Mouse (Mus musculus): Measurements from ENCODE around the gene Wasf3. TPM values are rescaled to one million over a fixed set of nuclear protein-coding genes. Genes with fewer than 3 reads are reported as not detected.
A peak's percentile ranks its signal among the peaks of the same experiment; 100 is the strongest.

Gene Wasf3
- total and polyA plus RNA-seq, 3 experiments: 0.31 to 0.74 (median 0.34) TPM

DNA sequence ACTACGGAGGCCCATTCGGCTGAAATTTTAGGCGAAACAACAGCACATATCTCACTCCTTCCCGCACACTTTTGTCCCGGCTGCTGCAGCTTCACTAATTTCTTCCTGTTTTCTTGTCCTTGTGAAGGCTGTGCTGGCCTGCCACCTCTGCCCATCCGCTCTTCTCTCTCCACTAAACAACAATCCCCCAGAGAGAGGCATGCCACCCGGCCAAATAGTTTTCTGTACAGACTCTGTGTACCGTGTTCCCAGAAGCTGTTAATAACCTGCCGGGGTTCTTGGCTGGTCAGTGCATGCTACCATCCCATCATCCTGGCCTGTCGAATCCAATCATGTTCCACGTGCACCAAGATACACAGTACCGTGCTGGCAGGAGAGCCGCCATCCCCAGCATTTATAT, 15.8 kb upstream of the Wasf3 start:
- DNase-seq: no peak
- intact Hi-C loops (cut with DNase I): no loop called here
- H3K27ac ChIP-seq: no peak overlapping the region
- 81% methylated on average over 13 of the region's 13 CpGs for WGBS
- no peak overlapping the region for H3K9ac ChIP-seq (ENCODE audit: low read depth, low read length)
- H3K79me2 ChIP-seq (replicated peaks; ENCODE audit: control insufficient read depth, insufficient read depth, low read length): no peaks in the 10 kb centered on the region
- no peaks in the 10 kb centered on the region for H3K36me3 ChIP-seq (ENCODE audit: control insufficient read depth, insufficient read depth, low read length)
- H3K4me3 ChIP-seq: no peak overlapping the region
- TF ChIP-seq POLR2A (IDR thresholded peaks at IDR 0.05; ENCODE audit: insufficient read depth, low read depth, low read length): no peak
- no peaks in the 10 kb centered on the region for H3K4me1 ChIP-seq (ENCODE audit: control insufficient read depth, insufficient read depth, low read length)
- no peaks in the 10 kb centered on the region for H3K27me3 ChIP-seq (ENCODE audit: control insufficient read depth, insufficient read depth, low read length)

DNA sequence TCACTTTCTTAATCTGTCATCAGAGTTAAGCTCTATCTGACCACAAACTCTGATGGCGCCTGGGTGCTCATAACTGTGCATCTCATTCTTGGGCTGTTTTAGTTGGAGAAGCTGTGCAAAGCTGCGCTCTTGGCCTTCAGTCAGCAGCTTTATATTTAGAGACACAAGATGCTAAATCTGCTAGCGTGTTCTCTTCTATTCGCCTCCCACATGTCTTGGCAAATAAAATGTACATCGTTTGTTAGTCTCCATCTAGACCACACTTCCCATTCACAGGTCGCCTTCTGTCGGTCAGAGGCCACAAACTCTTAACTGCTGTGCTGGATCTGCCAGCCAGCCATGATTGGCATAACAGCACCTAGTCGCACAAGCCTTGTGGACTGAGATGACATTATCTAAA, 14.0 kb upstream of the Wasf3 start:
- H3K79me2 ChIP-seq (replicated peaks; ENCODE audit: control insufficient read depth, insufficient read depth, low read length): no peaks in the 10 kb centered on the region
- intact Hi-C loops (cut with DNase I): no loop called here
- no peak for TF ChIP-seq CTCF (IDR thresholded peaks at IDR 0.05)
- WGBS: 74% methylated on average over 8 of the region's 8 CpGs
- no peak overlapping the region for H3K27ac ChIP-seq
- no peaks in the 10 kb centered on the region for H3K4me1 ChIP-seq (ENCODE audit: control insufficient read depth, insufficient read depth, low read length)
- H3K36me3 ChIP-seq (ENCODE audit: control insufficient read depth, insufficient read depth, low read length): no peaks in the 10 kb centered on the region
- no peak for DNase-seq
- H3K27me3 ChIP-seq (ENCODE audit: control insufficient read depth, insufficient read depth, low read length): no peaks in the 10 kb centered on the region
- H3K9ac ChIP-seq (ENCODE audit: low read depth, low read length): no peak overlapping the region
- H3K4me3 ChIP-seq: no peak overlapping the region

DNA sequence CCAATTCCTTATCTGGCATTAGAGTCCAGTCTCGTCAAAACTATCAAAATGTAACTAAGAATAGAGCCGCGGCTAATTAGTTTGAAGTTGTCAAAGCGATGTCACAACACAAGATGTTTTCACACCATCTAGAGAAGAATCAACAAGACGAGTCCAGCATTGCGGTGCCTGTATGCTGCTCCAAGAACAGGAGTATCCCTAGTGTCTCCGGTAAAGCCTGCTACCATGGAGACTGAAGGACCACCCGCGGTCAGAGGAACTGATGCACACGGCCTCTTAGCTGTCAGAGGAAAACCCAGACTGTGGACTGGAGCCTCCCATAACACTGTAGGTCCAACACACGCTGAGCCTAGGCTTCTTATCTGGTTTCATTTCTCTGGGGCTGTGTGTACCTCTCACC, 11.5 kb upstream of the Wasf3 start:
- Histone ChIP-seq H3K79me2 (replicated peaks; ENCODE audit: control insufficient read depth, insufficient read depth, low read length) (no peaks in the 10 kb centered on the region), H3K36me3 (ENCODE audit: control insufficient read depth, insufficient read depth, low read length) (no peaks in the 10 kb centered on the region), H3K4me1 (ENCODE audit: control insufficient read depth, insufficient read depth, low read length) (no peaks in the 10 kb centered on the region), H3K9ac (ENCODE audit: low read depth, low read length) (no peak overlapping the region), H3K27me3 (ENCODE audit: control insufficient read depth, insufficient read depth, low read length) (no peaks in the 10 kb centered on the region), H3K27ac (no peak overlapping the region), H3K4me3 (no peak overlapping the region)
- TF ChIP-seq EP300 (IDR thresholded peaks at IDR 0.05; ENCODE audit: insufficient read depth, low read depth, low read length): no peak
- TF ChIP-seq POLR2A (IDR thresholded peaks at IDR 0.05; ENCODE audit: insufficient read depth, low read depth, low read length): no peak
- no peak for TF ChIP-seq CTCF (IDR thresholded peaks at IDR 0.05)
- 69% methylated on average over 11 of the region's 11 CpGs for WGBS
- intact Hi-C loops (cut with DNase I): no loop called here
- DNase-seq: no peak

- Histone ChIP-seq H3K27ac (no peak overlapping the region), H3K4me1 (ENCODE audit: control insufficient read depth, insufficient read depth, low read length) (no peaks in the 10 kb centered on the region), H3K79me2 (replicated peaks; ENCODE audit: control insufficient read depth, insufficient read depth, low read length) (no peaks in the 10 kb centered on the region), H3K27me3 (ENCODE audit: control insufficient read depth, insufficient read depth, low read length) (no peaks in the 10 kb centered on the region), H3K9ac (ENCODE audit: low read depth, low read length) (no peak overlapping the region), H3K36me3 (ENCODE audit: control insufficient read depth, insufficient read depth, low read length) (no peaks in the 10 kb centered on the region), H3K4me3 (no peak overlapping the region)
- WGBS: 80% methylated on average over 4 of the region's 4 CpGs
- TF ChIP-seq EP300 (IDR thresholded peaks at IDR 0.05; ENCODE audit: insufficient read depth, low read depth, low read length) (no peak), POLR2A (IDR thresholded peaks at IDR 0.05; ENCODE audit: insufficient read depth, low read depth, low read length) (no peak), CTCF (IDR thresholded peaks at IDR 0.05) (peak; percentile 75)
- DNase-seq: no peak
- intact Hi-C loops (cut with DNase I): no loop called here
Observed at GRCm38 (mm10) chr5:146376601-146377000, 8.2 kb upstream of the Wasf3 start.

GRCm38 (mm10) chr5:146380041-146380440, 4.7 kb upstream of the Wasf3 start:
- 69% methylated on average over 8 of the region's 8 CpGs for WGBS
- DNase-seq: no peak

GRCm38 (mm10) chr5:146382268-146382667, 2.5 kb upstream of the Wasf3 start:
- no peak overlapping the region for H3K9ac ChIP-seq (ENCODE audit: low read depth, low read length)
- 82% methylated on average over 3 of the region's 3 CpGs for WGBS
- H3K27me3 ChIP-seq (ENCODE audit: control insufficient read depth, insufficient read depth, low read length): peaks cover 6% of the 10 kb centered on the region
- H3K27ac ChIP-seq: no peak overlapping the region
- no peaks in the 10 kb centered on the region for H3K36me3 ChIP-seq (ENCODE audit: control insufficient read depth, insufficient read depth, low read length)
- no peaks in the 10 kb centered on the region for H3K79me2 ChIP-seq (replicated peaks; ENCODE audit: control insufficient read depth, insufficient read depth, low read length)
- no peak for DNase-seq
- TF ChIP-seq CTCF (IDR thresholded peaks at IDR 0.05): peak; percentile 32
- TF ChIP-seq POLR2A (IDR thresholded peaks at IDR 0.05; ENCODE audit: insufficient read depth, low read depth, low read length): no peak
- no peak for TF ChIP-seq EP300 (IDR thresholded peaks at IDR 0.05; ENCODE audit: insufficient read depth, low read depth, low read length)
- intact Hi-C loops (cut with DNase I): no loop called here
- no peaks in the 10 kb centered on the region; the same call in 1 of the 2 replicates for H3K4me1 ChIP-seq (ENCODE audit: control insufficient read depth, insufficient read depth, low read length)
- H3K4me3 ChIP-seq: no peak overlapping the region

More at GRCm38 (mm10) chr5:146380041-146380440, 4.7 kb upstream of the Wasf3 start:
- Histone ChIP-seq H3K79me2 (replicated peaks; ENCODE audit: control insufficient read depth, insufficient read depth, low read length) (no peaks in the 10 kb centered on the region), H3K9ac (ENCODE audit: low read depth, low read length) (no peak overlapping the region), H3K27ac (no peak overlapping the region), H3K36me3 (ENCODE audit: control insufficient read depth, insufficient read depth, low read length) (no peaks in the 10 kb centered on the region), H3K4me3 (no peak overlapping the region), H3K4me1 (ENCODE audit: control insufficient read depth, insufficient read depth, low read length) (no peaks in the 10 kb centered on the region), H3K27me3 (ENCODE audit: control insufficient read depth, insufficient read depth, low read length) (peaks cover under 1% of the 10 kb centered on the region; the same call in 1 of the 2 replicates)
- no peak for TF ChIP-seq POLR2A (IDR thresholded peaks at IDR 0.05; ENCODE audit: insufficient read depth, low read depth, low read length)
- no peak for TF ChIP-seq CTCF (IDR thresholded peaks at IDR 0.05)
- intact Hi-C loops (cut with DNase I): no loop called here

Data from heart, adult 2 months (tissue).